Mouse (Mus musculus) brain, embryonic 14.5 days (tissue): ENCODE measurements around the gene Uxt. TPM values are rescaled to one million over a fixed set of nuclear protein-coding genes. Genes with fewer than 3 reads are reported as not detected.

Experiments
- DNase-seq: peaks from one replicate; pipeline ENCODE4 v3.0.0-alpha.2; 2011; ENCODE audit warnings: low read depth
- CTCF ChIP-seq: fragments of 200-500 bp; IDR thresholded peaks from 2 replicates; pipeline ENCODE4 v1.5.1; 2012; ENCODE audit warnings: inconsistent platforms, mild to moderate bottlenecking, moderate library complexity, borderline replicate concordance; ENCODE audit not compliant: insufficient read depth, insufficient read length; ENCODE audit errors: extremely low read depth
- POLR2A ChIP-seq: fragments of 200-500 bp; IDR thresholded peaks from 2 replicates; pipeline ENCODE4 v1.6.1; 2012; ENCODE audit warnings: mild to moderate bottlenecking, inconsistent platforms, borderline replicate concordance; ENCODE audit not compliant: poor library complexity, insufficient read depth, insufficient read length, severe bottlenecking; ENCODE audit errors: extremely low read depth
- polyA plus RNA-seq: library from polyadenylated mRNA; depleted of rRNA; stranded (reverse); fragments of >200 nt; gene quantifications from 2 replicates; pipeline ENCODE4 v1.2.3, GENCODE M21; 2012; rRNA removed

The Uxt gene
- 17.2 and 26.1 TPM in 2 replicates for polyA plus RNA-seq

GRCm38 (mm10) chrX:20961477-20962378 lies at the start of gene Uxt:
Gene Uxt, minus strand, starts transcription at chrX:20962017.
- peak; percentile 97 for DNase-seq
- TF ChIP-seq CTCF (peak; percentile 14; the same call in 1 of the 2 replicates), POLR2A (no peak)

GRCm38 (mm10) chrX:20980901-20981300 lies 19.1 kb upstream of the Uxt start:
- no peak for DNase-seq
- TF ChIP-seq POLR2A, result no peak
- no peak for TF ChIP-seq CTCF

DNA sequence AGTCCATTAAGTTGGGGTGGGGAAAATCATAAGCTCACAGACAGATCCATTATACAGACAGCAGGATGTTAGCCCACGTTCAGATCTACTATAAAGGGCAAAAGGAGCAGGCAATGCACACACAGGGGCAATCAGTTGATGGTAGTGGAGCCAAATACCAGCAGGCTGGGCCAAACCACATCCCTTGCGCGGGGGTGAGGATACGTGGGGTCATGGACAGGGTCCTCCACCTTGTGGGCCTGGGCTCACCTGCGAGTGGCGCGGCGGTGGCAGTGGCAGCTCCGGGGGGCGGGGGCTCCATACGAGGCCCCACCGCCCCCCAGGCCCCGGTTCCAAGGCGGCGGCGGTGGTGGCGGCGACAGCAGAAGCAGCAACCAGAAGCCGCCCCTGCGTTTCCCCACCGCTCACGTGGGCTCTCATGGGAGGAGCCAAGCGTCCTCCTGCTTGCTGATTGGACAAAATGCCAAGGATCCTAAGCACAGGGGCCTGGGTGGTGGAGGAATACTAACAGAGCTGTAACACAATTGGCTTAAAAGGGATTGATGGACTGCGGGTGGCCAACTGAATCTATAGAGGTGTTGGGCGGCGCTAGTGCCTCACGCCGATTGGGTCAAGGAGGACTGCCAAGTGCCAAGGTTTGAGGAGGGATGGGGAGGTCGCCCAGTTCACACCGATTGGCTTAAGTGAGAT lies 11.5 kb downstream of the Uxt start, which contains the start of gene Elk1:
Elk1 (minus strand) TSS at position 418 of the 690 bp plus-strand sequence.
- peak; percentile 98 for DNase-seq
- TF ChIP-seq CTCF, result no peak
- no peak for TF ChIP-seq POLR2A

- DNase-seq, result peak; percentile 44
- TF ChIP-seq POLR2A, result no peak
- peak; percentile 66; the same call in 1 of the 2 replicates for TF ChIP-seq CTCF
Observed at GRCm38 (mm10) chrX:20946055-20946454, 15.8 kb downstream of the Uxt start.

GRCm38 (mm10) chrX:20931963-20932362 lies 29.9 kb downstream of the Uxt start:
- DNase-seq, result no peak
- TF ChIP-seq POLR2A (no peak), CTCF (no peak)

DNA sequence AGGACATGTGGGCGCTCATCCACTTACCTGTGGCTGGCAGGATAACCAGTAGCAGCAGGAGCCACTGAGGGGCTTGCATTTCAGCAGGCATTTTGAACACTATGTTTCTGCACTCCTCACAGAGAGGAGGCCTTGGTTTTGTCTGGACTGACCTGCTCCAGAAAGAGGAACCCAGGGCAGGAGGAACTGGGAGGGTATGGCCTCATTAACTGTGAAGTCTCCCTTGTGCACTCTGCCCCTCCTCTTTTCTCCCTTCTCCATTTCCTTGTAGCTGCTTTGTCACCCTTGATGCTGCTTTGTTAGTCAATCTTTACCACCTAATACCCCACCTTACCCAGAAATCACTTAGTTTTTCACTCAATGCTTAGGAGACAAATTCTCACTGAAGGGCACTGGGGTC lies 30.5 kb downstream of the Uxt start, which contains the start of gene Cfp:
Cfp (minus strand) TSS at position 192 of the 400 bp plus-strand sequence.
- no peak for TF ChIP-seq CTCF
- TF ChIP-seq POLR2A, result no peak
- DNase-seq, result no peak

DNA sequence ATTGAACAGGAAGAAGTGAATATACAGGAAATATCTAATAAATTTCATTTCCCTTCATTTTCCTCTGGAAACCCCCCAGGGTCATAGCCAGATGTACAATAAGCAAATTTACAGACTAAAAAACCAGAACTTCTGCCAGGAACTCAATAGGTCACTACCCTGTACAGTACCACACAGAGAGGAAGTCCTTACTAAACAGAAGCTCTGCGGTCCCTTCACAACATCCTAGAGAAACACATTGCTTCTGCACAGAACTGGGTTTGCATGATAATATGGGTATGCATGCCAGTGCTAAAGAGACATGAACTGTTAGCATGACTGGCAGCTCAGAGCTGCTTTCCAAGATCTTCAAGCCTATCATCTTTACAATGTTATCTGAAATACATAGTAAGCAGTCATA lies 32.0 kb downstream of the Uxt start:
- DNase-seq, result no peak
- TF ChIP-seq CTCF (no peak), POLR2A (no peak)

DNA sequence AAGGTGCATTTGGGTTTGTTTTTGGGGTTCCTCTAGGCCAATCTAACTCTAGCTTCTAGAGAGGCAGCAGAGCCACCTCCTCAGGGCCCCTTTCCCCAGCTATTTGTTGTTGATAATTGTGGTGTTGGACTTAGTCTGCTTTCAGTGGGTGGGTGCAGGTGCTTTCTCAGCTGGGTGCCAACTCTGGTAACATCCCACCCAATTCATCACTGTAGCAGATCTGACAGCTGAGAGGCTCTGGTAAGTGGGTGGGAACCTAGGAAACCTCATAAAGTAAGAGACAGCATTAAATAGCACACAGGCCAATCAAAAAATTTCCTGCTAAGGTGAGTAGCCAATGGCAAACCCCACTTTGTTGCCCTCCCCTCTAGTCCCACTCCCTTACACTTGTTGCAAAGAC lies 36.8 kb downstream of the Uxt start:
- TF ChIP-seq POLR2A, result no peak
- DNase-seq, result no peak

- TF ChIP-seq CTCF, result no peak
- TF ChIP-seq POLR2A, result no peak
- DNase-seq, result no peak
Observed at GRCm38 (mm10) chrX:20923506-20923905, 38.3 kb downstream of the Uxt start.

- TF ChIP-seq CTCF (no peak), POLR2A (no peak)
- DNase-seq, result no peak
Observed at GRCm38 (mm10) chrX:20921366-20921765, 40.5 kb downstream of the Uxt start.

DNA sequence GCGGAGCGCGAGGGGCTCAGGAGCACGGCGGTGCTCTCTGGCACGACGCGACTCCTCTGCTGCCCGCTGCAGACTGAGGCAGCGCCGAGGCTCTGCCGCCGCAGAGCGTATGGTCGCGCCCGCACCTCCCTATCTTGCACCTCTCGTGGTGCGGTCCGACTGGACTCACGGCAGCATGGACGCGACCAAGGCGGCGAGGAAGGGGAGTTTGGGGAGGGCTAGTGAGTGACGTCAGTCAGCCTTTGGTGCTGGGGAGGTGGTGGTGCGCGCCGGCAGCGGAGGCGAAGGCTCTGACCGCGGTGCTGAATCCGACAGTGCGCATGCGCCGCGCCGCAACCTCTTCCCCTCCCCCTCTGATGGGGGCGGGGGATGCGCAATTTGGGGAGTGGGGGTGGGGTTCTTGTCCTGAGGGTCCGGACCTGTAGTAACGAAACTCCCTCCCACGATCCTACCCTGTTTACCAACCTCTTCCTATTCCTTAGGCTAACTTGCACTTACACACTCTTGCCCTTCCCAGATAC lies 40.9 kb downstream of the Uxt start, which contains the start of gene Syn1:
Syn1 (minus strand) TSS at position 161 of the 521 bp plus-strand sequence.
- peak; percentile 98 for DNase-seq
- TF ChIP-seq CTCF, result no peak
- TF ChIP-seq POLR2A, result peak; percentile 67

DNA sequence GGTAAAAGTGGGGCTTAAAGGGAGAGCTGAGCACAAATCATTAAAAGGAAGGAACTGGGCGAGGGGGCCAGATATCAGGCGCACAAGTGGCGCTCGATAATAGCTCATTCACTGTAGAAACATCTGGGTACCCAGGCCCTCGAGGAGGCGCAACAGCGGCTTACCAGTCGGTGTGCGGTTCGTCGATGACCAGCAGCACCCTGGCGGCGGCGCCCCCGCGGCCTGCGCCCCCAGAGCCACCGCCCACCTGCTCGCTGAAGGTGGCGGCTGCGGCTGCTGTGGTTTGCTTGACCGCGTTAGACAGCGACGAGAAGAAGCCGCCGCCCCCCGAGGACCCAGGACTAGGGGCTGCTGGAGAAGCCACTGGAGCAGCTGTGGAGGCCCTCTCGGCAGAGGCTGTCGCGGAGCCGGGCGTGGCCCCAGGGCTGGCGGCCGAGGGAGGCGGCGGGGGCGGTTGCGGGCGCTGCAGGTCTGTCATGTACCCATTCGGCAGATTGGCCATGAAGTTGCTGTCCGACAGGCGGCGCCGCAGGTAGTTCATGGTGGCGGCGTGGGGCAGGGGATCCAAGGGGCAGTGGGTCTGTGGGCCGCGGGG lies 41.5 kb downstream of the Uxt start:
- DNase-seq, result no peak
- TF ChIP-seq POLR2A (no peak), CTCF (no peak)

DNA sequence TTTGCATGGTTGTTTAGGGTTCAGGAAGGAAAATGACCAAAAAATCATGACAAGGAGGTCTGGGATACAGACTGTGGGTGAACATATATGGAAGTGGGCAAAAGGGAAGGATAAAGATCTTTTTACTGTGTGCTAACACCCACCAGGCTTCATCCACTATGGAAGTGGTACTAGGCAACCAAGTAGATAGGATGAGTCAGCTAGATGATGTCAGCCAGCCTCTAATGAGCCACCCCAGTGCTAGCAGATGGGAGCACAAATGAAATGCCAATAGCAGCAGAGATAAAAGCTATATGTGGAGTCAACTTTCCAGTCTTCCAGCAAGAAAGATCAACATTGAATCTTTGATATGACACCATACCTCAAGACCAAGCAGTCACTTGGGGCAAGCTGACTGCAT lies 46.7 kb downstream of the Uxt start:
- TF ChIP-seq CTCF (no peak), POLR2A (no peak)
- no peak for DNase-seq

- TF ChIP-seq CTCF (no peak), POLR2A (no peak)
- DNase-seq, result no peak
Observed at GRCm38 (mm10) chrX:20913726-20914125, 48.1 kb downstream of the Uxt start.
